Mouse (Mus musculus) heart, embryonic 13.5 days (tissue): ENCODE measurements around the gene Snrnp25. TPM values are rescaled to one million over a fixed set of nuclear protein-coding genes. Genes with fewer than 3 reads are reported as not detected.

ENCODE experiments used
- ATAC-seq: fragments of 200-750 bp; cut with Nextera tagmentation; 2 replicates; pipeline ENCODE4 v1.8.0; 2017; ENCODE audit warnings: moderate TSS enrichment; ENCODE audit not compliant: insufficient number of reproducible peaks, low FRiP score, low TSS enrichment; ENCODE audit errors: extremely low read depth
- H3K27ac ChIP-seq: fragments of 300-500 bp; sonication (generic); replicated peaks from 2 replicates; pipeline ENCODE4 v1.5.1; 2015; ENCODE audit warnings: moderate library complexity, mild to moderate bottlenecking, inconsistent platforms
- H3K27me3 ChIP-seq: fragments of 300-500 bp; sonication (generic); replicated peaks from 2 replicates; pipeline ENCODE4 v1.6.1; 2015; ENCODE audit warnings: mild to moderate bottlenecking, inconsistent platforms
- H3K36me3 ChIP-seq: fragments of 300-500 bp; sonication (generic); 2 replicates; pipeline ENCODE4 v1.6.1; 2015; ENCODE audit warnings: mild to moderate bottlenecking, inconsistent platforms
- H3K4me1 ChIP-seq: fragments of 300-500 bp; sonication (generic); 2 replicates; pipeline ENCODE4 v1.6.1; 2015; ENCODE audit warnings: inconsistent platforms
- H3K4me2 ChIP-seq: fragments of 300-500 bp; sonication (generic); 2 replicates; pipeline ENCODE4 v1.6.1; 2015; ENCODE audit warnings: inconsistent platforms, mild to moderate bottlenecking, moderate library complexity
- H3K4me3 ChIP-seq: fragments of 300-500 bp; sonication (generic); 2 replicates; pipeline ENCODE4 v1.5.1; 2015; ENCODE audit warnings: moderate library complexity, mild to moderate bottlenecking, inconsistent platforms
- H3K9ac ChIP-seq: fragments of 300-500 bp; sonication (generic); 2 replicates; pipeline ENCODE4 v1.6.1; 2015; ENCODE audit warnings: inconsistent platforms, mild to moderate bottlenecking, moderate library complexity
- H3K9me3 ChIP-seq: fragments of 300-500 bp; sonication (generic); 2 replicates; pipeline ENCODE4 v1.6.1; 2016; ENCODE audit warnings: inconsistent platforms
- WGBS: fragments of 180-500 bp; shearing (Covaris S2); methylation state at CpG from one replicate; pipeline ENCODE4 v1.1.7; 2015; ENCODE audit warnings: mixed read lengths; 5-methylcytosine and 5-hydroxymethylcytosine counted together
- polyA plus RNA-seq: library from polyadenylated mRNA; unstranded; fragments of >200 nt; fragmentation: Nextera tagmentation; extraction: Ambion mirVana; gene quantifications from 2 replicates; pipeline ENCODE4 v1.2.1, GENCODE M21; 2015

Snrnp25 gene
- polyA plus RNA-seq, 1 experiment from 2014 or later: 46.7 TPM

- ATAC-seq: no peak
- Histone ChIP-seq H3K4me3 (no peak overlapping the region), H3K9me3 (no peaks in the 10 kb centered on the region; the same call in 1 of the 2 replicates), H3K4me1 (no peaks in the 10 kb centered on the region), H3K36me3 (no peaks in the 10 kb centered on the region), H3K27ac (no peak overlapping the region), H3K27me3 (peaks cover 8% of the 10 kb centered on the region), H3K9ac (no peak overlapping the region), H3K4me2 (no peak overlapping the region)
- WGBS: 44% methylated on average over 25 of the region's 25 CpGs
Observed at GRCm38 (mm10) chr11:32181973-32182868, 23.0 kb upstream of the Snrnp25 start.

GRCm38 (mm10) chr11:32184469-32184868 lies 20.7 kb upstream of the Snrnp25 start:
- 82% methylated on average over 8 of the region's 8 CpGs for WGBS
- H3K4me1 ChIP-seq: no peaks in the 10 kb centered on the region
- H3K9ac ChIP-seq: no peak overlapping the region
- no peak for ATAC-seq
- H3K4me2 ChIP-seq: no peak overlapping the region
- H3K9me3 ChIP-seq: no peaks in the 10 kb centered on the region
- no peak overlapping the region for H3K4me3 ChIP-seq
- no peaks in the 10 kb centered on the region for H3K36me3 ChIP-seq
- H3K27me3 ChIP-seq: peaks cover 8% of the 10 kb centered on the region
- H3K27ac ChIP-seq: no peak overlapping the region

- no peak for ATAC-seq
- Histone ChIP-seq H3K36me3 (no peaks in the 10 kb centered on the region), H3K9me3 (no peaks in the 10 kb centered on the region), H3K27me3 (peaks cover 10% of the 10 kb centered on the region), H3K4me1 (peaks cover 8% of the 10 kb centered on the region; the same call in 1 of the 2 replicates), H3K27ac (no peak overlapping the region), H3K4me3 (no peak overlapping the region), H3K4me2 (no peak overlapping the region), H3K9ac (no peak overlapping the region)
- WGBS: 73% methylated on average over 3 of the region's 3 CpGs
Observed at GRCm38 (mm10) chr11:32186031-32186430, 19.2 kb upstream of the Snrnp25 start.

GRCm38 (mm10) chr11:32187256-32187655 lies 18.0 kb upstream of the Snrnp25 start:
- Histone ChIP-seq H3K4me3 (no peak overlapping the region), H3K9me3 (no peaks in the 10 kb centered on the region), H3K4me1 (peaks cover 13% of the 10 kb centered on the region; the same call in 1 of the 2 replicates), H3K4me2 (no peak overlapping the region), H3K27ac (no peak overlapping the region), H3K27me3 (0 out of 2 replicates have a peak, but pooled peaks cover 7% of the 10 kb centered on the region), H3K9ac (no peak overlapping the region), H3K36me3 (no peaks in the 10 kb centered on the region)
- WGBS: 75% methylated on average over 4 of the region's 4 CpGs
- no peak for ATAC-seq

GRCm38 (mm10) chr11:32188881-32189280 lies 16.3 kb upstream of the Snrnp25 start:
- Histone ChIP-seq H3K4me1 (peaks cover 13% of the 10 kb centered on the region; the same call in 1 of the 2 replicates), H3K27me3 (peaks cover 9% of the 10 kb centered on the region; the same call in 1 of the 2 replicates), H3K4me3 (no peak overlapping the region), H3K9me3 (no peaks in the 10 kb centered on the region), H3K9ac (no peak overlapping the region), H3K27ac (no peak overlapping the region), H3K36me3 (no peaks in the 10 kb centered on the region), H3K4me2 (no peak overlapping the region)
- 79% methylated on average over 12 of the region's 12 CpGs for WGBS
- no peak for ATAC-seq

GRCm38 (mm10) chr11:32189434-32189833 lies 15.8 kb upstream of the Snrnp25 start:
- H3K27me3 ChIP-seq: peaks cover 11% of the 10 kb centered on the region; the same call in 1 of the 2 replicates
- no peaks in the 10 kb centered on the region for H3K36me3 ChIP-seq
- 57% methylated on average over 5 of the region's 5 CpGs for WGBS
- H3K9ac ChIP-seq: no peak overlapping the region
- H3K4me2 ChIP-seq: no peak overlapping the region
- no peak overlapping the region for H3K4me3 ChIP-seq
- peaks cover 13% of the 10 kb centered on the region; the same call in 1 of the 2 replicates for H3K4me1 ChIP-seq
- no peak overlapping the region for H3K27ac ChIP-seq
- no peaks in the 10 kb centered on the region for H3K9me3 ChIP-seq
- ATAC-seq: no peak

GRCm38 (mm10) chr11:32190119-32190518 lies 15.1 kb upstream of the Snrnp25 start:
- Histone ChIP-seq H3K36me3 (no peaks in the 10 kb centered on the region), H3K27ac (no peak overlapping the region), H3K9me3 (no peaks in the 10 kb centered on the region), H3K4me3 (no peak overlapping the region), H3K27me3 (peaks cover 15% of the 10 kb centered on the region), H3K4me2 (no peak overlapping the region), H3K4me1 (peaks cover 13% of the 10 kb centered on the region; the same call in 1 of the 2 replicates), H3K9ac (no peak overlapping the region)
- WGBS: 77% methylated on average over 9 of the region's 9 CpGs
- ATAC-seq: no peak

- H3K27ac ChIP-seq: no peak overlapping the region
Observed at GRCm38 (mm10) chr11:32190603-32191110, 14.6 kb upstream of the Snrnp25 start.

GRCm38 (mm10) chr11:32193156-32193555 lies 12.1 kb upstream of the Snrnp25 start:
- Histone ChIP-seq H3K9me3 (no peaks in the 10 kb centered on the region), H3K27ac (no peak overlapping the region), H3K27me3 (peaks cover 30% of the 10 kb centered on the region), H3K4me2 (no peak overlapping the region), H3K4me3 (no peak overlapping the region), H3K9ac (no peak overlapping the region), H3K4me1 (peaks cover 13% of the 10 kb centered on the region; the same call in 1 of the 2 replicates), H3K36me3 (no peaks in the 10 kb centered on the region)
- ATAC-seq: no peak
- WGBS: 83% methylated on average over 10 of the region's 10 CpGs

More at GRCm38 (mm10) chr11:32190603-32191110, 14.6 kb upstream of the Snrnp25 start:
- Histone ChIP-seq H3K36me3 (no peaks in the 10 kb centered on the region), H3K27me3 (peaks cover 18% of the 10 kb centered on the region), H3K4me3 (no peak overlapping the region), H3K4me2 (no peak overlapping the region), H3K4me1 (peaks cover 13% of the 10 kb centered on the region; the same call in 1 of the 2 replicates), H3K9me3 (no peaks in the 10 kb centered on the region), H3K9ac (no peak overlapping the region)
- 66% methylated on average over 13 of the region's 13 CpGs for WGBS
- no peak for ATAC-seq

- H3K9me3 ChIP-seq: no peaks in the 10 kb centered on the region
- no peak overlapping the region for H3K4me2 ChIP-seq
- peaks cover 13% of the 10 kb centered on the region; the same call in 1 of the 2 replicates for H3K4me1 ChIP-seq
- H3K27me3 ChIP-seq: peaks cover 36% of the 10 kb centered on the region
- no peak for ATAC-seq
- 72% methylated on average over 10 of the region's 10 CpGs for WGBS
- H3K9ac ChIP-seq: no peak overlapping the region
- H3K27ac ChIP-seq: no peak overlapping the region
- H3K36me3 ChIP-seq: no peaks in the 10 kb centered on the region
- no peak overlapping the region for H3K4me3 ChIP-seq
Observed at GRCm38 (mm10) chr11:32194086-32194485, 11.1 kb upstream of the Snrnp25 start.

GRCm38 (mm10) chr11:32194626-32195025 lies 10.6 kb upstream of the Snrnp25 start:
- Histone ChIP-seq H3K27ac (no peak overlapping the region), H3K9ac (no peak overlapping the region), H3K9me3 (no peaks in the 10 kb centered on the region), H3K4me2 (no peak overlapping the region), H3K4me1 (peaks cover 17% of the 10 kb centered on the region; the same call in 1 of the 2 replicates), H3K36me3 (no peaks in the 10 kb centered on the region), H3K4me3 (no peak overlapping the region), H3K27me3 (peaks cover 36% of the 10 kb centered on the region)
- ATAC-seq: no peak
- 78% methylated on average over 5 of the region's 5 CpGs for WGBS
